Mouse (Mus musculus) E14TG2a.4 (cell line): ENCODE data around the gene 1700025C18Rik.
A peak's percentile ranks its signal among the peaks of the same experiment; 100 is the strongest.

Experiments used
- CTCF ChIP-seq: conservative IDR thresholded peaks from 2 replicates; pipeline ENCODE4 v1.5.1; 2014; ENCODE audit warnings: low read length
- NANOG ChIP-seq: IDR thresholded peaks from 2 replicates; pipeline ENCODE4 v1.6.1; 2014; ENCODE audit warnings: borderline replicate concordance, low read length, mixed read lengths
- POU5F1 ChIP-seq: IDR thresholded peaks from 2 replicates; pipeline ENCODE4 v1.6.1; 2014; ENCODE audit warnings: low read length, borderline replicate concordance

DNA sequence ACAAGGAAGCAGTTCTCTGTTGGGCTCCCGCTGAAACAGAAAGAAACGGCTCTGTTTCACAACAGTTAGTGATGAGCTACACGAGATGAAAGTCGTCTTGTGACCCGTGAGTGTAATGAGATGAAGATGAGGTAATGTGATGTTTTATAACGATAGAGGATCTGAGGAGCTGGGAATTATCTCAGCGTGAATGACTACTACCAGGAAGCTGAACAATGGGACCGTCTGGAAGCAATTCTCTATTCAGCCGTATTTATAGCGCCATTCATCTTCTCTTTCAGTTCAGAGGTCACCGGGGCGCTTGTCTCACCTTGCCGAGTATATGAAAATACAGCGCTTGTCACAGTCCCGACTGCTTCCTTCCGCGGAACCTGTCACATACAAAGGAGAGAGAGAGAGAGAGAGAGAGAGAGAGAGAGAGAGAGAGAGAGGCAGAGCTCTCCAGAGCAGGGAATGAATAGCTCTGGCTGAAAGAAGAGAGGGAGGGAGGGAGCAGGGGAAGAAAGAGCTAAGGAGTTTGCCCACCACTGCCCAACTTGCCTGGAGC is 47.4 kb downstream of the 1700025C18Rik start:
- TF ChIP-seq CTCF: no peak
- TF ChIP-seq POU5F1: no peak
- TF ChIP-seq NANOG: peak; percentile 26; the same call in 1 of the 2 replicates
